Mouse (Mus musculus) thymus, adult 2 months (tissue): ENCODE measurements around the gene AI661453. TPM values are rescaled to one million over a fixed set of nuclear protein-coding genes. Genes with fewer than 3 reads are reported as not detected.
"Not testable (repeated sequence)": the region's sequence is repeated elsewhere in the genome, so short reads cannot be mapped to it uniquely, and the experiment has no call there.

Experiments
- DNase-seq: peaks from one replicate; pipeline ENCODE4 v3.0.0; 2021
- H3K27ac ChIP-seq: fragments of 200-500 bp; 2 replicates; pipeline ENCODE4 v1.5.1; 2012; ENCODE audit warnings: low read length, control low read depth; ENCODE audit not compliant: control insufficient read depth, insufficient read depth
- H3K27me3 ChIP-seq: fragments of 200-500 bp; 2 replicates; pipeline ENCODE4 v1.6.1; 2012; ENCODE audit warnings: mild to moderate bottlenecking, low read length, moderate library complexity, mixed read lengths; ENCODE audit not compliant: control insufficient read depth, insufficient read depth
- H3K36me3 ChIP-seq: fragments of 200-500 bp; 2 replicates; pipeline ENCODE4 v1.6.1; 2012; ENCODE audit warnings: mild to moderate bottlenecking, low read length, moderate library complexity; ENCODE audit not compliant: control insufficient read depth, insufficient read depth
- H3K4me1 ChIP-seq: fragments of 200-500 bp; replicated peaks from 2 replicates; pipeline ENCODE4 v1.6.1; 2012; ENCODE audit warnings: low read length; ENCODE audit not compliant: control insufficient read depth, insufficient read depth
- H3K4me3 ChIP-seq: fragments of 200-500 bp; 2 replicates; pipeline ENCODE4 v1.5.1; 2012; ENCODE audit warnings: mild to moderate bottlenecking, low read length, control low read depth, moderate library complexity; ENCODE audit not compliant: control insufficient read depth, insufficient read depth
- CTCF ChIP-seq: fragments of 200-500 bp; IDR thresholded peaks from 2 replicates; pipeline ENCODE4 v1.5.1; 2012; ENCODE audit warnings: mild to moderate bottlenecking, control low read depth, low read length, moderate library complexity, borderline replicate concordance; ENCODE audit not compliant: control insufficient read depth, poor library complexity, insufficient read depth; ENCODE audit errors: extremely low read depth
- POLR2A ChIP-seq: fragments of 200-500 bp; IDR thresholded peaks from 2 replicates; pipeline ENCODE4 v1.6.1; 2012; ENCODE audit warnings: mild to moderate bottlenecking, low read length, control low read depth, moderate library complexity; ENCODE audit not compliant: control insufficient read depth, poor library complexity, insufficient read depth; ENCODE audit errors: extremely low read depth
- WGBS: fragments of 180-500 bp; shearing (Covaris S2); methylation state at CpG from one replicate; pipeline ENCODE4 v1.1.7; 2018; 5-methylcytosine and 5-hydroxymethylcytosine counted together
- polyA plus RNA-seq: library from polyadenylated mRNA; depleted of rRNA; stranded (reverse); fragments of >200 nt; gene quantifications from 2 replicates; pipeline ENCODE4 v1.2.3, GENCODE M21; 2012

AI661453 gene
- polyA plus RNA-seq, 1 experiment: 1.6 TPM

DNA sequence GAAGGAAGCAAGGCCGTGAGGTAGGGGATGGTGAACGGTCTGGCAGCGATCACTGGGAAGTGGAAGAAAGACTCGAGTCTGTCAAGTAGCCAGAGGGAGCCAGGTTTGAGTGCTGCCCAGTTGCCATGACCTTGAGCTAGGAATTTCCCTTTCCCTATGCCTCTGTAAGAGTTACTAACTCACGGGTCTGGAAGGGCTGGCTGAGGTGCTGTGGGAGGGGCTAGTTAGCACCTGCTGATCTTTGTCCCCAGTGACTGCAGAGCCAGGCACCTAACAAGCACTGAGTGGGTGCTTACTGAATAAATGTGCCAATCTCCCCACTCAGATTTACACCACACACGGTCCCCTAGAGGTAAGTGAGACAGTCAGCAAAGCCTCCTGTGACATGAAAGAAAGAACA lies 57.2 kb downstream of the AI661453 start:
- H3K27me3 ChIP-seq: no peaks in the 10 kb centered on the region
- peaks cover 76% of the 10 kb centered on the region for H3K36me3 ChIP-seq
- TF ChIP-seq CTCF: no peak
- TF ChIP-seq POLR2A: no peak
- no peak overlapping the region for H3K4me3 ChIP-seq
- no peak overlapping the region for H3K27ac ChIP-seq
- WGBS: 93% methylated on average over 6 of the region's 6 CpGs
- H3K4me1 ChIP-seq: no peaks in the 10 kb centered on the region
- DNase-seq: no peak

DNA sequence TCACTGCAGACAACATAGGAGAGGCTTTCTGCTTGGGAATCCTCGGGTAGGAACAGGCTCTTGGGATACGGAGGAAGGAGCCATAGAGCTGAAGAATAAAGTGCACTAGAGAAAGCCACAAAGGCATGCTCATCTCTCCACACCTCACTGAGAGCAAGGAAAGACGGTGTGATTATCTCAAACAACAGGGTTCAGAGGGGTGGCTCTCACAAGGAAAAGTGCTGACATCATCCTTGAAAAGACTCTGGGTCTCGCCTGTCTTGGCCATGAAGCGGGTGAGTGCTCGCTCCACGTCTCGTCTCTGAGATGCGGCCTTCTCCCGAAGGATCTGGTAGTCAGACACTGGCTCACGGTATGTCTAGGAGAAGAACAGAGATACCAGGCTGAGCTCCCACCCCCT lies 57.7 kb downstream of the AI661453 start:
- peaks cover 75% of the 10 kb centered on the region for H3K36me3 ChIP-seq
- no peak overlapping the region for H3K27ac ChIP-seq
- no peak overlapping the region for H3K4me3 ChIP-seq
- H3K27me3 ChIP-seq: no peaks in the 10 kb centered on the region
- WGBS: 97% methylated on average over 11 of the region's 11 CpGs
- TF ChIP-seq CTCF: no peak
- no peak for DNase-seq
- no peaks in the 10 kb centered on the region for H3K4me1 ChIP-seq

- H3K4me3 ChIP-seq: peak overlapping the region; percentile 71
- peak overlapping the region; percentile 58; the same call in 1 of the 2 replicates for H3K27ac ChIP-seq
- 6% methylated on average over 11 of the region's 11 CpGs for WGBS
- no peaks in the 10 kb centered on the region for H3K27me3 ChIP-seq
- peaks cover 16% of the 10 kb centered on the region for H3K4me1 ChIP-seq
- DNase-seq: no peak
- TF ChIP-seq POLR2A (no peak), CTCF (no peak)
- H3K36me3 ChIP-seq: peaks cover 23% of the 10 kb centered on the region
Measured at GRCm38 (mm10) chr17:47501531-47501930, 65.1 kb downstream of the AI661453 start.

DNA sequence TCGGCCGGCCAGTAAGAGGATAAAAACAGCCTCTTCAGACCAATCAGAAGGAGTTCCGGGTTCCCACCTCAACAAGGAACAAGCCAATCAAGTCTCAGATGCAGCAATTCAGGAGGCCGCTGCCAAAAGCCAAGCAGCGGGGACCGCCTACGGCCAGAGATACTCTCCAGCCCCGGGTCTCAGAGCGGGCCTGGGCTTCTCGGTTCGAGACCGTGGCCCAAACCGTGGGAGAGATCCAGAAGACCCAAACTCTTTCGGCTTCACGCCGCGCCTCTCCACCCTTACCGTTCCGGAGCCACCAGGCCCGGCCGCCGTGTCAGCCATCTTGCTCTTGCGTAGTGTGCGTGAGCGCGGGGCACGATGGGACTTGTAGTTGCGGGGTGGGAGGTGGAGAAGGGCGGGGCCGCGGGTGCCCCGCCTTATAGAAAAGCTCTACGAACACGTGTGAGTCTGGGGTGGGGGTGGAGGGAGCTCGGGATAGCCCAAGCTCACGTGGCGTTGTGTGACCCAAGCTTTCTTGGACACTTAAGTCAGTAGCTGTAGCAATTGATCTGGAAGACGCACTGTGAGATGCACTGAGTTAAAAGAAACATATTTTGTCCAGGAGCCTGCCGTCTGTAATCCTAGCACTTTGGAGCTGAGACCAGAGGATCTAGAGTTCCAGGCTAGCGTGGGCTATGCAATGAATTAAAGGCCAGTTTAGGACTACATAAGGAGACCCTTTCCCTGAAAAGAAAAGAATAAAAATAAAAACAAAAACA lies 65.7 kb downstream of the AI661453 start, which contains the start of gene Taf8:
Gene Taf8, minus strand, starts transcription at position 347 of the 761 bp plus-strand sequence.
- DNase-seq: peak; percentile 93
- WGBS: 1% methylated on average over 40 of the region's 40 CpGs
- Histone ChIP-seq H3K4me1 (peaks cover 16% of the 10 kb centered on the region), H3K27me3 (no peaks in the 10 kb centered on the region), H3K4me3 (peak within 1 kb of the TSS; percentile 71), H3K36me3 (peaks cover 19% of the 10 kb centered on the region), H3K27ac (peak within 1 kb of the TSS; percentile 58; the same call in 1 of the 2 replicates)
- 0 out of 2 replicates have a peak, but pooled peaks have one; percentile 40 for TF ChIP-seq CTCF
- TF ChIP-seq POLR2A: 0 out of 2 replicates have a peak, but pooled peaks have one; percentile 61

- peaks cover 17% of the 10 kb centered on the region for H3K36me3 ChIP-seq
- not testable (repeated sequence) for H3K27me3 ChIP-seq, H3K4me3 ChIP-seq, DNase-seq, H3K27ac ChIP-seq
- WGBS: 81% methylated on average over 6 of the region's 6 CpGs
- H3K4me1 ChIP-seq: peaks cover 21% of the 10 kb centered on the region
Measured at GRCm38 (mm10) chr17:47502707-47503045, 66.3 kb downstream of the AI661453 start.

GRCm38 (mm10) chr17:47503689-47504088 lies 67.3 kb downstream of the AI661453 start:
- Histone ChIP-seq H3K4me3 (no peak overlapping the region; the same call in 1 of the 2 replicates), H3K27me3 (no peaks in the 10 kb centered on the region), H3K27ac (peak overlapping the region; percentile 99), H3K4me1 (peaks cover 21% of the 10 kb centered on the region), H3K36me3 (peaks cover 8% of the 10 kb centered on the region; the same call in 1 of the 2 replicates)
- no peak for TF ChIP-seq CTCF
- TF ChIP-seq POLR2A: no peak
- no peak for DNase-seq

GRCm38 (mm10) chr17:47504228-47504627 lies 67.8 kb downstream of the AI661453 start:
- Histone ChIP-seq H3K27me3 (no peaks in the 10 kb centered on the region), H3K36me3 (peaks cover 3% of the 10 kb centered on the region; the same call in 1 of the 2 replicates), H3K4me3 (peak overlapping the region; percentile 92), H3K27ac (peak overlapping the region; percentile 99), H3K4me1 (peaks cover 25% of the 10 kb centered on the region)
- WGBS: 42% methylated on average over 5 of the region's 5 CpGs
- no peak for DNase-seq
- TF ChIP-seq POLR2A (no peak), CTCF (no peak)
